Mouse (Mus musculus) testis, postnatal 14 days (tissue): Measurements from ENCODE around the gene Gmppb.

Source experiments
- DNase-seq: peaks from one replicate; pipeline ENCODE4 v3.0.0; 2021; ENCODE audit warnings: low spot score

The Gmppb gene

DNA sequence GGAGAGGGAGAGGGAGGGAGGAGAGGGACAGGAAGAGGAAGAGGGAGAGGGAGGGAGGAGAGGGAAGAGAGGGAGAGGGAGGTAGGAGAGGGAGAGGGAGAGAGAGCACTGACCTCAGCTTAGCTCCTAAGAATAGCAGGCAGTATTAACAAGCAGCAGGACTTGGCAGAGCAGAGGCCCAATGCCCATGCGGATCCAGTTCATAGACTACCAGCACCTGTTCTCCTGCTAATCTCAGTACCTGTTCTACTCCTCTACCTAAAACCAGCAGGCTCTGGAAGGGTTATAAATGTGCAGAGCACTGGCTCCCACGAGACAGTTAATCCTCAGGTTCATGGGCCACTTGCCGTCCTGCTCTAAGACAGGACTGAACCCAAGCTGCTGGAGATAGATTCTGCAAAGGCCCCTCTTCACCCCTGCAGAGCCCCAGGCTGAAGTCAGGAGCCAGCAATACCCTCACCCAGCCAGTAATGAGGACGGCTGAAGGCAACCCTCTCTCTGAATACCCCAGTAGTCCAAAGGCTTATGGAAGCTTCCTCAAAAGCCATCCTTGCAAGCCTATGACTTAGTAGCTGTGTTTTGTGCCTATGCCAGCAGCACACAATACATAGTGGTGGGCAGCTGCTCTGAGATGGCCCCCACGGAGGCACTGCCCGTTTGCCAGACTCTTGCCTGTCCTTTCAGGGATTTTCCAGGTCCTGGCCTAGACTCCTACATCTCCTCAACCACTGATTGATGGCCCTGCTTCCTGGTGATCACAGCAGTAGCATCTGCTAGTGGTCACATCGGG, 24.3 kb downstream of the Gmppb start:
- DNase-seq, result no peak

DNA sequence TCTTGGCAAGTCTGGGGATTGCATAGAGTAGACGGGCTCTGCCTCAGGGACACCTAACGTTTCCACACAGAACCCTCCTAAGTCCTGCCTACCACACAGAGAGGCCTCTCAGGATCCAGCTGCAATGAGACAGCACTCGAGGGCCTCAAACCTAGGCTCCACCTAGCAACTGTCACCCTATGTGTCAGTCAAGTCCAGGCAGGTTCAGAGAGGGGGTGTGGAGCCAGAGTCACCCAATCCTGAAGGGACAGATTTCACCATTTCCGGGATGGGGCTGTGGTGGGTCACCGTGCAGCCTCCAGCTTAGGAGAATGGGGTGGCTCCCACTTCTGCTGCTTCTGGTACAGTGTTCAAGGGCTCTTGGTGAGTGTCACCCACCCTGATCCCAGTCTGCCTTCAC, 31.1 kb downstream of the Gmppb start, which contains the start of gene Mst1:
Gene Mst1, plus strand, starts transcription at position 269 of the 400 bp plus-strand sequence.
- DNase-seq, result no peak

GRCm38 (mm10) chr9:108082549-108082948, 33.5 kb downstream of the Gmppb start:
- no peak for DNase-seq

GRCm38 (mm10) chr9:108082988-108083431, 34.0 kb downstream of the Gmppb start, which contains the start of gene Rnf123:
Rnf123 (minus strand) TSS chr9:108083346.
- DNase-seq, result no peak

- no peak for DNase-seq
These were observed 34.5 kb downstream of the Gmppb start for GRCm38 (mm10) chr9:108083561-108083960.

DNA sequence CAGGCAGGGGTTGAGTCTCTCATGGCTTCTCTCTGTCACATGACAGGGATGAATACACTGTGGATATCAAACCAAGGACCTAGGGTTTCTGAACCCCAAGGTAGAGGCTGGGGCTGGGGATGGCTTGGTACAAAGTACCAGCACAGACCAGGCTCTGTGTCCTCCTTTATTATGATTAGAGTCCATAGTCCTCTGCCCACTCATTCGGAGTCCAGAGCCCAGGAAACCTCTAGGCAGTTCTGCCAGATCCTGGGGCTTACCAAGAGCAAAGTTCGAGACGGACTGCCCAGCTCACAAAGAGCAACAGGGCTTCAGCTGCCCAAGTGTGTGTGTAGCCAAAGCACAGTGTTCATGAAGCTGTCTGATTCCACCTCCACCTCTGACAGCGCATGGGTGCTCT, 36.2 kb downstream of the Gmppb start:
- DNase-seq, result no peak

DNA sequence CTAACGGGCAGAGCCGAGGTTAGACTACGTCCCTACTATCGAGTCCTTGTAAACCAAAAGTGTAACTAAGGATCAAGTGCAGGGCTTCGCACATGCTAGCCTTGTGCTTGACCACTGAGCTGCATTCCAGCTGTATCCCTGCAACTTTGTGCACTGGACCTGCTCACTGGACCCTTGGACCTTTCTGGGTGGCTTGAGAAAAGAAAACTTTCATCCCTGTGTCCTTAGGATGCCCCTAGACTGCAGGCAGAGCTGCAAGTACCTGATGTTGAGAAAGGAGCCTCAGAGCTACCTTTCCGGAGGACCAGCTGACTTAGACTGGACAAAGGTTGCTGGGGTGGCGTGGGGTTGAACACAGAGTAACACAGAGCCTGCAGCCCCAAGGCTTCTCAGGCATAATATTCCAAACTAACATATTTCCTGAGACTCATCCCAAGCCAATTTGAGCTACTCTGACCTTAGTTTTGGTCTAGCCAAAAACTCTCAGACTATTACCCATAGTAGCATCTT, 41.6 kb downstream of the Gmppb start:
- DNase-seq, result no peak

- no peak for DNase-seq
These were observed 44.5 kb downstream of the Gmppb start for GRCm38 (mm10) chr9:108093586-108093985.

DNA sequence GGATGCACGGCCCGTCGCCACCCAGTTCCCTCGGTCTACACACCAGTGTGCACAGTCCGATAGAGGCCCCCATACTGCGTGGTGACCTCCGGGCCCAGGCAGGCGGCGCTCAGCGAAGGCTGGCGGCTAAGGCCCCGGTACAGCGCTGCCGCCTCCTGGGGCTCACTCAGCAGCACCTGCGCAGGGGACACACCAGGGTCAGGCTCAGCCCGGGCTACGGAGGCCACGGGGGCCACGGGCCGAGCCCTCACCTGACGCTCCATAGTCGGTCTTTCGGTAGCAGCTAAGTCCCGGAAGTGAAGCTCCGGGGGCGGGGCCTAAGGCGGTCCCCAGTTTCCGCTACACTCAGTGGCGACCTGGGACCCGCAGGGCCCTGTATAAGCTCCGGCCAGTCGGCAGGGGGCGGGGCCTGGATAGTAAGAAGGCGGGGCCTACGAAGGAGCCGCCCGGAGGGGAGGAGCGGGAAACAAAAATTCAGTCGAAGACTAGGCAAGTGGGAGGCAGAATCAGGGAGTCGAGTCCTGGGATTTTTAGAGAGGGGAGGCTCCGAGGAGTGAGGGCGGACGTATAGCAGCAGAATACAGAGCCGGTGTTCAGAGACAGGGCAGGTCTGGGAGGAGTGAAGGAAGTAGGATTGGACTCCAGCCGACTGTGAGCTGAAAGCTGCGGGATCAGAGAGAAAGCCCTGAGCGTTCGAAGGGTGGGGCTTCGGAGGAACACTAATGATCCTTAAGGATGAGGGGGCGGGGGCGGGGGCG, 45.3 kb downstream of the Gmppb start, which contains the start of gene Apeh:
Gene Apeh, minus strand, starts transcription at position 423 of the 758 bp plus-strand sequence.
- peak; percentile 92 for DNase-seq

GRCm38 (mm10) chr9:108094998-108095411, 46.0 kb downstream of the Gmppb start:
- no peak for DNase-seq

GRCm38 (mm10) chr9:108095518-108095917, 46.5 kb downstream of the Gmppb start:
- no peak for DNase-seq

DNA sequence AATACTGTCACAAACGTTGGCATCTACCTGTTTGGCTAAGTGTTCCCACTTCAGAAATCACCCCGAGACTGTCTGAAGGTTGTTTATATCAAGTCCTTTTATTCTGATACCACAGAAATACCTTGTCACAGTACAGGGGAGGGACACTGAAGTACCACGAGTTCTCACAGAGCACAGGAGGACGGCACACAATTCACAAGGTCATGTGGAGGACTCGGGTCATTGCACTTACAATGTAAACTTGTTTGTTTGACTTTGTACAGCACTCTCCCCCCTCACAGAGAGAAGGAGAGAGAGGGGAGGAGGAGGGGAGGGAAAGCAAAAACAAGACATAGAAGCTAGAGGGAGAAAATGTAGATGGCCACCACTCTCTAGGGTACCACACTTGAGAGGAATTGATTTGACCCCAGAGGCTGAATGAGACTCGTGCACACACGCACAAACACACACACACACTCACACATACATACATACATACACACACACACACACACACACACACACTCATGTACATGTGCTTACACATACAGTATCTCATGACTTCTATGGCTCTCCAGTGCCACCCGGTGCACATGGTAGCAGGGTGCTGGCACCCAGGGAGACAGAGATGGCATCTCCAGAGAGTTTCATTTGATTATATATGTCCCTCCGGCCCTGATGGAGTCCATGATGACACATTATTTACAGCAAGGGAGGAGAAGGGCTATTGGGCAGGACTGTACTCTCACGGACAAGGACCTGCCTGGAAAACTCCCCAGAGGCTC, 47.1 kb downstream of the Gmppb start:
- DNase-seq, result no peak

GRCm38 (mm10) chr9:108099619-108100018, 50.6 kb downstream of the Gmppb start:
- no peak for DNase-seq
